Mouse (Mus musculus): ENCODE measurements at regions not wholly inside any gene's neighbourhood (a gene's known extent, or its start where the extent isn't known, plus 50 kb on each side); places are given as distances from the start of the nearest gene placed in this dataset.

DNA sequence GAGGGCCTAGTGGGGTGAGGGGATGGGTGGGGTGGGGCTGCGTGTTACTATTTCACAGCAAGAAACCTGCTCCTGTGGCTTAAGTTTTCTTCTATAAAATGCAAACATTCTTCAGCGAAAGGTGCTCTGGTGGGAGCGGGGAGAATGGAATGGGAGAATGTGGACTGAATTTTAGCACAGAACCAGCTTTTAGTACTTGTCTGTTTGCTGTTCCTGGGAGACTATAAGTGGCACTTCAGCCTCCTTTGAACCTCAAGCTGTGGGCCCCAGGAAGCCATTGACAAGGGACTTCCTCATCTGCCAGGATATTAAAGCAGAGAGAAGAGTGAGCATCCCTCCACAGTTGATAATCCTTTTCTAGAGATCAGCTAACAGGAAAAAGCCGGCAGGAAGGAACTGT is 580.2 kb downstream of the Zfp706 start:
- DNase-seq, result no peak
- intact Hi-C loops (cut with DNase I), result no loop called here

DNA sequence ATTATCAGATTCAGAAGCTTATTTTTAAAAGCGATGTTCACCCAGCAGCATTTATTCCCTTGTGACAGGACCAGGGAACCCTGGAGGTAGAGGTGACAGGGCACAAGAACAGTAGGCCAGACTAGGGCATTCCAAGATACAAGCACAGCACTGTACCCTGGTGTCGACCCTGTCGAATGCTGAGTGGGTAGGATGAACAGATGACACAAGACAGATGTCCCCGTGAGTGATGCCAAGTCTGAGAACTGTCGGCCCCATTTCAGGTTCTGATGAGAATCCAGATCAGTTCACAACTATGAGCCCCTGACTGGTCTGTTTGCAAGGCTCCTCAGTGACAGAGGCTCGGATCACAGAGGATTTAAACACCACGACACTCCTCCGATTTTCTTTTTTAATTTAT is 581.7 kb downstream of the Zfp706 start:
- no peak for DNase-seq
- intact Hi-C loops (cut with DNase I), result no loop called here

DNA sequence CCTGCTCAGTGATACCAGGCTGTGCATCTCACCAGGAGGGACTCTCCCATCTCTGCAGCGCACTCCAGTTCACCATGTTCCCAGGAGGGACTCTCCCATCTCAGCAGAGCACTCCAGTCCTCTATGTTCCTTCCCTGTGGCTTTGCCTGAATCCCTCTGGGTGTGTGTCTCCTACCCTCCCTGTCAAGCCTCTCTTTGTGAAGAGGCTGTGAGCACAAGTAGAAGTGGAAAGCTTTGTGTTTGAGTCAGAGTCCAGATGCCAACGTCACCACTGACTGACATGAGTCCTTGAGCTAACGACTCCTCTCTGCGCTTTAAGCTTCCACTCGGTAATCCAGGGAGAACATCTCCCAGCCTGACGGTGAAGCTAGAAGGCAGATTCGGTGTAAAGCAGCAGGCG is 583.5 kb downstream of the Zfp706 start:
- intact Hi-C loops (cut with DNase I), result no loop called here
- no peak for DNase-seq

DNA sequence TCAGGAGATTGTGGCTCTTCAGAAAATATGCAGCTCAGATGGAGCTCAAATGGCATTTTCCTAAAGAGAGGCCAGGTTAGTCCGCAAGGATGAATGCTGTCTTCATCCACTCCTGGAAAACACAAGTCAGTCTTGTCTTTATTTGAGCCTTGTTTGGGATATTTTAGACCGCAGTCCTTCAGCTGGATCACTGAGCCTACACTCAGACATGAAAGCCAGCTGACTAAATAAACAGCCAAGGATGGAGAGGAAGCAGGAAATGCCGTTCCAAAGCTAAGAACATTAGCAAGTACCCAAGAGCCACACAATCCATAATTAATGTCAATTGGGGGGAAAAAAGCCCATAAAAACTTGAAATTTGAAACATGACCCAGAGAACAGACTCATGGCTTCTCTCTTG is 584.8 kb downstream of the Zfp706 start:
- intact Hi-C loops (cut with DNase I), result no loop called here
- no peak for DNase-seq

- intact Hi-C loops (cut with DNase I), result no loop called here
- peak in 1 of 2 experiments; percentile 35 for DNase-seq
Observed at GRCm38 (mm10) chr15:36419943-36420480, 587.6 kb downstream of the Zfp706 start.

DNA sequence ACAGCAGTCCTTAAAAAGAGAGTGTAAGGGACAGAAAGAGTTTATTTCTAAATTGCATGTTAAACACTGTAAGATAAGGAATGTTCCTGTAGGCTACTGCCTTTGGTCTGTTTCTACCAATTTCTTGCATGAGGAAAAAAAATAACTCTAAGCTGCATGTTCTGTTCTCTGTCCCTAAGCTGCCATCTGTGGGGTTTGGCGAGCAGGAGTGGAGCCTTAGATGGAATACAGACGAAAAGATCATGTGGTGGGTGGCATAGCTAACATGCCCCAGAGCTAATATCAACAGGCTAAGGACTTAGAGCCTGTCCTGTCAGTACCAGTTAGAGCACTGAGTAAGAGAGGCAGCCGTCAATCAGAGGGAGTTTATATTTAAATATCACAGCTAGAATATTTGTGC is 590.1 kb downstream of the Zfp706 start:
- intact Hi-C loops (cut with DNase I), result no loop called here

DNA sequence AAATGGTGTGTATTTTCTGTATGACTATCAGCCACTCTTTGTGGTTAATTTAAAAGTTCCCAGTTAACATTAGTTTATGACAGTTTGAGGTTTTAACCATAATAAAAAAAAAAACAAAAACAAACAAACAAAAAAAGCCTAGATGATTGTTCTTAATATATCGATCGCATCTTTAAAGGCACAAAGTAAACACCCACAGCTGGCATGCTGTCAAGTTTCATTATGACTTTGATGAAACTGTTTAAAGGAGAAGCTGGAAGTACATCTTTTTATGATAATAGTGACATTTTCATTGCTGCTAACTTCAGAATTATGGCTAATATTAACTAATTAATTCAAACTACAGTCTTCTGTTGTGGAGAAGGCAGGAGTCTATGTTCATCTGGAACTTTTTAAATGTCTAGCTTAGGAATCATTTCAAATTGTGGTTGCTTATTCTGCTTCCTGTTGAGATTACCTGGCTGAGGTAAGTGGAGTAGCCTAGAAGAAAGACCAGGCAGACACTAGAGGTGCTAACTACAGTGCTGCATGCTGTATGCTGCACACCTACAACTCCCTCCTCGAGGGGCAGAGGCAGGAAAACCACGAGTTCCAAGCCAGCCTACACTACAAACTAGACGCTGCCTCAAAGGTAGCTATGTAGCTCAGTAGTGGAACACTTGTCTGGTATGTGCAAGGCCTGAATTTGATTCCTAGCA is 591.9 kb downstream of the Zfp706 start:
- intact Hi-C loops (cut with DNase I), result no loop called here
- no peak for DNase-seq

More for the DNA sequence above, 590.1 kb downstream of the Zfp706 start:
- DNase-seq, result no peak

- intact Hi-C loops (cut with DNase I), result no loop called here
- no peak for DNase-seq
Observed at GRCm38 (mm10) chr15:36412016-36412415, 595.6 kb downstream of the Zfp706 start.

GRCm38 (mm10) chr15:36405446-36405845 is 602.1 kb downstream of the Zfp706 start:
- intact Hi-C loops (cut with DNase I), result no loop called here
- no peak for DNase-seq

DNA sequence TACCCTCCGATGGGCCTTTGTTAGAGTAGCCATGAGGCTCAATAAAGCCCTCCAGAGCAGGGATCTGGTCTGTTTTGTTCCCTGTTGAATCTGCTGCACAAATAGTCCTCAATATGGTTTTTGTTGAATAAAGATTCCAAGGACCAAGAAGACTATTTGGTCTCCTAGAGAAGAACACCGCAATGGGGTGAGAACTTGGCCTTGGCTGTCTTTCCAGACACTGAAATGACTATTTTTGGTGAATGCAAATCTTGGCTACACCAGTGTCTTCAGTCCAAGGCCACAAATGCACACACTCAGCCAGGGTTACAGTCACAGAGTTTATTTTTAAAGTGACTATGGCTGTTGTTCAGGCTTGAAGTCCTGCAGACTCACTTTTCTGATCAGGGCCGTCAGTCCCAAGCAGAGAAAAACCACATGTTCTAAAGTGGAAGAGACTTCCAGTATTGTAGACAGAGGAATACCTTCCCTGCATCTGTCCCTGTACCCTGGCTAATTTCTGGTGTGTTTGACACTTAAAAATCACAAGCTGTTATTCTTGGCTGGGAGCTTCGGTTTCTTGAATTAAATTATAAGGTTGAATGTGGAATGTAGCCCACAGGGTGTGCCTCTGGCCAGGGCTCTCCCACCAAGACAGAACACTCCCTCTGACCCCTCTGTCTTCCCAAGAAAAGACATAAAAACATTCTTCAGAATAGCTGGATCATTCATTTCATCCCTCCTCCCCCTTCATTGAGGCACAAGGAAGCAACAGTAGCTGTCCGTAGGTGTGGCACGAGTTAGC is 604.0 kb downstream of the Zfp706 start:
- DNase-seq, result no peak
- intact Hi-C loops (cut with DNase I), result no loop called here

GRCm38 (mm10) chr15:36402051-36402450 is 605.5 kb downstream of the Zfp706 start:
- no peak for DNase-seq
- intact Hi-C loops (cut with DNase I), result no loop called here

- no peak for DNase-seq
- intact Hi-C loops (cut with DNase I), result no loop called here
Observed at GRCm38 (mm10) chr15:36400311-36400840, 607.2 kb downstream of the Zfp706 start.

GRCm38 (mm10) chr15:36399355-36400012 is 608.1 kb downstream of the Zfp706 start:
- intact Hi-C loops (cut with DNase I), result no loop called here
- peak; percentile 16 to 65 for DNase-seq

GRCm38 (mm10) chr15:36398099-36398982 is 609.2 kb downstream of the Zfp706 start:
- no peak for DNase-seq
- intact Hi-C loops (cut with DNase I), result no loop called here

DNA sequence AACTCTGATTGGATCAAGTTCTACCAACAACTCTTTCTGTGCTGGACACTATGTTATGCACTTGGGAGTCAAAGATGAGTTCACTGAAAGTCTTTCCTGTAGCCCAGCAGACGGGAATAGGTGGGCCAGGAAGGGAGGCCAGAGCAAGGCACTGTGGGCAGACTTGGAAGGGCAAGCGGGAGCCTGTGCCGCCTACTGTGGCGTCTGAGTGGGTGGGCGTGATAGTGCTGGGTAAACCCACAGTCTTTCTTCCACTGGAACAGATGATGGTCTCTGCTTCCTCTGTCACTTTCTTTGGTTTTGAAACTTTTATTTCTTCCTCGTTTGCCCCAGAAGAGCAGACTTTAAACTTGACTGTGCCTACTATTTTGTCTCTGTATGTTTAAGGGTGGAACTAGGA is 610.8 kb downstream of the Zfp706 start:
- intact Hi-C loops (cut with DNase I), result no loop called here

GRCm38 (mm10) chr15:36396245-36396644 is 611.3 kb downstream of the Zfp706 start:
- DNase-seq, result no peak
- intact Hi-C loops (cut with DNase I), result no loop called here

More for the DNA sequence above, 610.8 kb downstream of the Zfp706 start:
- no peak for DNase-seq

DNA sequence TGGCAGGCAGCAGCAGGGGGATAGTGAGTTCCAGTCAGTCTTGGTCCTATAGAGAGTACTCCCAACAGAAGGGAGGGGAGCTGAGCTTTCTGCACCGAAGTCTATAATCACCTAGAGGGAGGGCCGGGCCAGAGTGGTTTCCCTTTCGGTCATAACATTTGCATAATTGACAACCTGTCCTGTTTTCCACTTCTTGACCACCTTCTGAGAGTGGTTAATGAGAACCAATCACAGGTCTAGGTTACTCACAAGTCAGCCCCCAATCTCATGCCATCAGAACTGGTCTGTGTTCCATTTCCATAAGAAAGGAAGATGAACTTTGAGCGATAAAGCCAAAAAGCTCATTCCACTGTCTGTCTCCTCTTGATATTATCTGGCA is 611.9 kb downstream of the Zfp706 start:
- DNase-seq, result no peak
- intact Hi-C loops (cut with DNase I), result no loop called here

GRCm38 (mm10) chr15:36394914-36395671 is 612.5 kb downstream of the Zfp706 start:
- intact Hi-C loops (cut with DNase I), result no loop called here
- no peak for DNase-seq

GRCm38 (mm10) chr15:36389775-36390174 is 617.8 kb downstream of the Zfp706 start:
- intact Hi-C loops (cut with DNase I), result no loop called here
- DNase-seq, result no peak

Measured in heart, postnatal 14 days (tissue).